Mouse (Mus musculus) monocyte, adult 2 months (primary cell): ENCODE measurements around the gene Anxa9.

Experiments
- DNase-seq, 2 experiments: peaks; one replicate each; pipeline ENCODE4 v3.0.0; 2022; ENCODE audit warnings: low spot score in 2 of 2, low read depth in 1 of 2

The Anxa9 gene

GRCm38 (mm10) chr3:95285390-95285789, 21.6 kb downstream of the Anxa9 start:
- DNase-seq = no peak

DNA sequence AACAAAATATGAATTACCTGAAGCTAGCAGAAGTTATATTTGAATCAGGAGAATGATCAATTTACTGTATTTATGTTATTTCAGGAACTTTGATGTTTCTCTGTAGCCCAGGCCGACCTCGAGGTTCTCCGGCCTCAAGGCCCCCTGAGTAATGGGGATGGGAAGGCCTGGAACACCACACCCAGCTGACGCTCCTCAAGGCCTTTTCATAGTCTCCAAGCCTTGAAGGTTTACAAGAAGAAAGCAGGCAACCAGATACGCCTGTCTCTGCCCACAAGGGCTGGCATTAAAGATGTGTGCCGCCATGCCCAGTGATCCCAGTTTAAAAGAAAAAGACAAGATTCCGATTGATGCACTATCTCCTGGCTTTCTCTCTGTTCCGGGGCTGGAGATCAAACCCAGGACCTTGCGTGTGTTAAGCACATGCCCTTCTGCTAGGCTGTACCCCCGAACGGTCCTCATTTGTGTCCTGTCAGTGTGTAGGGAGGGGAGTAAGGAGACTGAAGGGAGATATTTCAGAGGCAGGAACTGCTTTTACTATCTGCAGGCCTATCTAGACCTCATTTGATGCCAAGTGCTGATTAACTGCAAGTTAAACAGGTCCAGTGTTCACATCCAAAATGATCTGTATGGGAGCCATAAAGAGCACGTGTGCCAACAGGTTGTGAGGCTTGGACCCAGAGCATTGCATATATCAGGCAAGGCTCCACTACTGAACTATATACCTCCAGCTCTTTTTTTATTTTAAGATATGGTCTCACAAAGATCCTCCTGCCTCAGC, 22.3 kb downstream of the Anxa9 start:
- DNase-seq = no peak

GRCm38 (mm10) chr3:95284062-95284461, 22.9 kb downstream of the Anxa9 start:
- no peak for DNase-seq

DNA sequence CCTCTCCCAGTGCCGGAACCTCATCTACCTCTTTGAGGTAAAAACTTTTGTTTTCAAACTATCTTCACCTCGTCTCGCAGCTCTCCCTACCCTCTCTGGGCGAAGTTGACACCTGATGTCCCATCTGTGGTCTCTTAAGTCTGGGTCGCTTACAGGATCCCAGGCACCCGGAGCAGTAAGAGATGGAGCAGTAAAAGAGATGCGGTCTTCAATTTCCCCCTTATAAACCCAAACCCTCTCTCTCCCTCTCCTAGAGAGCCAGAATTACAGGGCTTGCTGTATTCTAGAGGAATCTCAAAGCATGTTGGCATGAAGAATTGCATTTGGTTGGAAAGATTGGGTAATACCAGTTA, 23.4 kb downstream of the Anxa9 start:
- DNase-seq = no peak

- DNase-seq = peak; percentile 39 to 46
Observed at GRCm38 (mm10) chr3:95282865-95283588, 23.9 kb downstream of the Anxa9 start.

DNA sequence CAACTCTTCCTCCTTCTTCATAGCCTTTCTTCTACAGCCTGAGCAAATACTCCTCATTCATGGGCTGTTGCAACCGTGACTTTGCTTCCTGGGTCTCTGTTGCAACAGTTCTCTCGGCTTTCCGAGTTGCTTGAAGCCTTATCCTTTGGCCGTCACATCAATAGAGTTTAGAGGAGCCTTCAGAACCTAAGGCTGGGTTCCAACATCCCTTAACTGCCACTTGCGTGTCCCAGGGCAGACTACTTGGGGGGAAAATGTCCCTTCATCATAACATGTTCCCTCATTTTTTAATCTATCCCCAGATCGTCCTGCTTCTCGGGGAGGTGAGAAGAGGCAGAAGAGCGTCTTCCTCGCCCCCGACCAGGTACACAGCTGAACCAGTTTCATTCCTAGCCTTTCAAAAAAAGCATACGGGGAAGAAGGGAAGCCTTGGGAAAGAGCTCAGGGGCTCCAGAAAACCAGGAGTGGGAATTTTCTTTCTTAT, 24.6 kb downstream of the Anxa9 start:
- peak; percentile 37 to 50 for DNase-seq

DNA sequence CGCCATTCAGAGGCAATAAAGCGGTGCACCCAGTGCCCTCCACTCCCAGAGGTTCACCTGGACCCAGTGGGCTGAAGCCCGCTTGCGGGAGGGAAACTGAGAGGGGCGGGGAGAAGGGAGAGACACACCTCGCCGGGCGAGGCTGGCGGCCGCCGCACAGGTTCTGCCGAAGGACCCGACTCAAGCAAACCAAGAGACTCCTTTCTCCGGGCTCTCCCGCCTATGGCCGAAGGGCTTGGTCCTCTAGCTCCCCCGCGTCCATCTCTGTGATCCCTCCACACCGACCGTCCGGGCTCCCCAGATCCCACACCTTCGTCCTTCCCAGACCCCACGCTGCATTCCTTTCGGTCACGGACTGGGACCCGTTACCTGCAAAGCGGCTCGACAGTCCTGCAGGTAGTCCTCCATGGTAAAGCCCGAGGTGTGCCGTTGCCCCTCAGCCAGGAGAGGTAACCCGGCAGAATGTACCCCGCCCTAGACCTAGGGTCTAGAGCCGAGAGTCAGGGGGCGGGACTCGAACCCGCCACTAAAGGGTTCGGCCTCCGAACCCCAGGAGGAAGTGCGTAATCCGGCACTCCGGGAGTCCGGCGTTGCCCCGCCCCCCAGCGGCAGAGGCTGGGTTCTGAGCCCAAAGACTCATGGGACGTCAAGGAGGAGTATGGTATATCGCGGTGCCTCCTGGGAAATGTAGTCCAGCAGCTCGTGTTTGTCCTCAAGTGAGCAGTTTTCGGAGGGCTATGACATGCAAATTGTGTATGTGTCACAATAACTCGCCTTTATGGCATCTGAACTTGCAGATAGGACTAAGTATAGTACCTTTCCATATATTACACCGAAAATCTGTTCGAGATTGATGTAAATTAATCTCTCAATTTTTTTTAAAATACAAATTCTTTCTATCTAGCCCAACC, 25.5 kb downstream of the Anxa9 start, which contains the start of the genes Mindy1 and Prune1:
Gene Mindy1, plus strand, starts transcription at position 130 of the 911 bp plus-strand sequence.
Gene Prune1, minus strand, starts transcription at position 861 of the 911 bp plus-strand sequence.
- DNase-seq = peak; percentile 95 to 96

GRCm38 (mm10) chr3:95280747-95281146, 26.2 kb downstream of the Anxa9 start:
- no peak for DNase-seq

GRCm38 (mm10) chr3:95277149-95277551, 29.8 kb downstream of the Anxa9 start:
- no peak for DNase-seq

- DNase-seq = no peak
Observed at GRCm38 (mm10) chr3:95276428-95276934, 30.5 kb downstream of the Anxa9 start.

DNA sequence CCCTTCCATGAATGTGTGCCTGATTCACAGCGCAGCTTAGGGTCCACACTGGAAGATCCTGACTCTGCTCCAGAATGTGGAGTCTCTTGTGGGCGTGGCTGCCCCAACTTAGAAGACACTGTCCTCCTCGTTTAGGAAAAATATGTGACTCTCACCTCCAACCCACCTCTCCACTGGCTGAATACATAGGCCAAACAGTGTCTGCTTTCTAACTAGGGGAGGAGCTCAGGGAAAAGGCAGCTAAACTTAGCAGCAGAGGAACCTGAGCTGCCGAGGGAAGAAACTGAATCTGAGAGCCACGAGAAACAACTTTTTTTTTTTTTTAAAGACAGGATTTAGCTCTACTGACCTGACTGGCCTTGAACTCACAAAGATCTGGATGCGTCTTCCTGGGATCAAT, 31.8 kb downstream of the Anxa9 start:
- no peak for DNase-seq

- no peak for DNase-seq
Observed at GRCm38 (mm10) chr3:95274453-95274852, 32.5 kb downstream of the Anxa9 start.

GRCm38 (mm10) chr3:95273471-95273870, 33.5 kb downstream of the Anxa9 start:
- DNase-seq = no peak

DNA sequence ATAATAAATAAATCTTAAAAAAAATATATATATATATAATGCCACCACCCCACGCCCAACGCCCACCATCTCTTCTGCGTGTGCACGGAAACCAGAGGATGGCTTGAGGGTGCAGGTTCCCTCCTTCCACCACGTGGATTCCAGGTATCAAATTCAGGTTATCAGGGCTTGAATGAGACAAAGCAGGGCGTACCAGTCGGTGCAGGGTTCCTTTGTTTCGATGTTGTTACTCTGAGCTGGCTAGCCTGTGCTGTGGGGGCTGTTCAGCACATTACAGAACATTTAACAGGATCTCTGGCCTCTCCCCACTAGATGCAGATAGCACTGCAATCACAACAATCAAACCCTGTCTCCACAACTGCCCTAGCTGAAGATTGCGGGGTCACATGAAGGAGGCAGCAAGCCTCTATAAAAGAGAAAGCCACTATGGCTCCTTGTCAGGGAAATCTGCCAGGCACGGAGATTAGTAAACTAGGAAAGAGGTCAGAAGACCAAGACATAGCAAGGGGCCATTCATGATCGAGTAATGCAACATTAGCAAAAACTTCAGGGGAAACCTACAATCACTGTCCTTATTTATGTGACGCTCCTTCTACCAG, 36.1 kb downstream of the Anxa9 start:
- no peak for DNase-seq

GRCm38 (mm10) chr3:95269789-95270188, 37.2 kb downstream of the Anxa9 start:
- DNase-seq = no peak

GRCm38 (mm10) chr3:95267855-95268254, 39.1 kb downstream of the Anxa9 start:
- no peak for DNase-seq

- DNase-seq = no peak
Observed at GRCm38 (mm10) chr3:95266052-95266451, 40.9 kb downstream of the Anxa9 start.

DNA sequence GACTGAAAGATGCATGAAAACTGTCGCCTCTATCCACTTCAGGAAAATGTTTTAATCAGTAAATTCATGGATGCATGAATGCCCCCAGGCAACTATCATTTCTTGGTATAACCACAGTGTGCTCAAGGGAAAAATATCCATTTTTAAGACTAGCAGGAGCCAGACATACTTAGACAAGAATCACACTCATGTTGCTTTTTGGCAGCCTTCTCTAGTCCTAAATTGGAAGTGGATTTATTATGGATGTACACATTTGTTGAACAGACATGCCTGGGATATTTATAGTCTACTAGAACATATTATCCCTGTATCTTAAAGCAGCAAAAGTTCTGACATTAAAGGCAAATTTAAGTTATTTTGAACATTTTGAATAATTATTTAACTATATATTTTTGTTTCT, 42.3 kb downstream of the Anxa9 start:
- DNase-seq = no peak

GRCm38 (mm10) chr3:95263089-95263739, 43.8 kb downstream of the Anxa9 start:
- peak; percentile 36 to 69 for DNase-seq

DNA sequence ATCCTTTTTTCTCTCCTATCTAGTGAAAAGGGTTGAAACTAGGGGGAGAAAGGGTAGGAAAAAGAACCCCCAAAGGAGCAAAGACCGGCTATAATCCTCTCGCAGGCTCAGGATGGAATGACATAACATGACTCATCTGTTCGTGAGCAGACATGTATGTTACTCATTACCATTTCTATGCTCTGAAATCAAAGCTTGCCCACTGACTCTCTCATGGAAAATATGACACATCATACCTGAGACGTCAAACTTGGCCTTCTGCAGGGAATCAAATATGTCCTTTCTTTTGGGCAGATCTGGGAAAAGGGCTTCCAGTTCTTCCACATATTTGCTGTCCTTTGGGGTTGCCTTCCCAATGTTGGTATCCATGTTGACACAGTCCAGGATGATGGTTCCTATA, 45.0 kb downstream of the Anxa9 start:
- DNase-seq = no peak
